Mouse (Mus musculus) liver, adult 2 months (tissue): ENCODE results near the gene Cnga1.

Experiments
- CTCF ChIP-seq: fragments of 200-500 bp; IDR thresholded peaks from 2 replicates; pipeline ENCODE4 v1.5.1; 2011; ENCODE audit warnings: low read depth, low read length, control low read depth
- POLR2A ChIP-seq: fragments of 200-500 bp; IDR thresholded peaks from 2 replicates; pipeline ENCODE4 v1.6.1; 2011; ENCODE audit warnings: low read length, control low read depth; ENCODE audit not compliant: insufficient read depth; ENCODE audit errors: extremely low read depth

- TF ChIP-seq CTCF (no peak), POLR2A (no peak)
These were observed 40.9 kb downstream of the Cnga1 start for GRCm38 (mm10) chr5:72603138-72603537.
